Mouse (Mus musculus) right cerebral cortex, postnatal 10 days (tissue): ENCODE data around the gene Ccdc177.

Experiments
- DNase-seq, 2 experiments: peaks; one replicate each; pipeline ENCODE4 v3.0.0; 2021; ENCODE audit warnings: low spot score in 2 of 2

Gene Ccdc177

DNA sequence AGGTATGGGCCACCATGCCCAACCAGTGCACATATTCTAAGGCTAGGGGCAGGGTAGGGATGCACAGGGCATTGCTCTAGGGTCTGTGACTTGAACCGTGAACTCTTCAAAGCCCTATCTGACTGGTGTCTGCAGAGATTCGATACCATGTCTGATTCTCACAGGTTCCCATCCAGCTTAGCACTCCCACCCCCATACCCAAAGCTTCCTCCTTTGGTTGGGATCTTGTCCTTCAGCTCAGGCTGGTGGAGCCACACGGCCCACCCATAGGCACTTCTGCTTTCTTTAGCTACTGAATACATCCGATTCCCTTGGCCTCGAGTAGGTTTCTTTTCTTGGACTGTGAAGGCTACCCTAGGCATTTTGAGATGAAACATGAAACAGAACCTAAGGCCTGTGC is 24.5 kb upstream of the Ccdc177 start:
- peak in 1 of 2 experiments; percentile 40 for DNase-seq

DNA sequence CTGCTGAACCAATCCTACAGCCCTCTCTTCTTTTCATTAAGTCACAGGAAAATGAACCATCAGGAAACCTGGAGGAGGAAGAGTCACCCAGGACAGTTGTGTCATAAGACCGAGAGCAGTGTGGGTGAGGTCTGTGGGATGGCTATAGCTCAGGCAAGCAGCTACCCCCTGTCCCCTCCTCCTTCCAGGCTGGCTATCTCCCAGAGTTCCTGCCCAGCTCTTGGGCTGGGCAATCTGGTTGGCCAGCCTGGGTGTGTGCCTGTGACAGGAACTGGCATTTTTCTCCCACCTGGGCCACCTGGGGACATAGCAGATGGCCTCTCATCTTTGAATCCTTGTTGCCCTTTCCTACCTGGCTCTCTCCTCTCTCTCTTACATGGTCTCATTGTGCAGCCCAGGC is 23.4 kb upstream of the Ccdc177 start:
- DNase-seq: no peak

DNA sequence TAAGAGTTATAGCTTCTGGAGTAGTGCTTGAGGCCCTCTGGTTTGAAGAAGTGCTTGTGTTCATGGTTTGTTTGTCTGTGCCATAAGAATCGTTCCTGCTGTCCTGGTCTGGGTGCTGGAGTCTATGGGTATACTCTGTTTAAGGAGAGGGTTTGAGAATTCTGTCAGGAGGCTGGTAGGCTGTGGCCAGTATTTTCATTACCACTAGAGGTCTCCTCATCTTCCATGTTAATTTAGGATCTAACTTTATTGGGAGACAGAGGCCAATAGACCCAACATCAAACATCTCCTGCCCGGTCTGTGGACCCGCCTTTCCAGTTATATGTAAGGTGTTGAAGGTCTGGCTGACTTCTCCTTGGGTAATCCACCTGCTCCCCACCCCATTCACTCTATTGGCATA is 22.4 kb upstream of the Ccdc177 start:
- no peak for DNase-seq

DNA sequence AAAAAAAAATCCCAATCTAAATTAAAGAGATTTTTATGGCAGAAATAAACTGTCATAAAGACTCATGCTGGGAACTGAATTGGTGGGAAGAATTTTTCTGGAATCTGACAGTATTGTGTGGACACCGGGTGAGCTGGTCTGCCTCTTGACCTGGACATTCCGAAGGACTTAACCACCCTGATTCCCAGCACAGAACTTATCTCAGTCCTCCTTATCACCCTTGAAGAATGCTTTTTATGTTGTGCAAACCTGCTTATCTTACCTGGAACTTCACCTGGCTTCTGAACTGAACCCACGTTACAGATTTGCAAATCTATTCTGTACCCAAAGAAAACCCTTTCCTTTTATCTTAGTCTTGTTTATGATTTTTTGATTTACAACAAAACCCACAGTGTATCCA is 21.7 kb upstream of the Ccdc177 start:
- DNase-seq: no peak

DNA sequence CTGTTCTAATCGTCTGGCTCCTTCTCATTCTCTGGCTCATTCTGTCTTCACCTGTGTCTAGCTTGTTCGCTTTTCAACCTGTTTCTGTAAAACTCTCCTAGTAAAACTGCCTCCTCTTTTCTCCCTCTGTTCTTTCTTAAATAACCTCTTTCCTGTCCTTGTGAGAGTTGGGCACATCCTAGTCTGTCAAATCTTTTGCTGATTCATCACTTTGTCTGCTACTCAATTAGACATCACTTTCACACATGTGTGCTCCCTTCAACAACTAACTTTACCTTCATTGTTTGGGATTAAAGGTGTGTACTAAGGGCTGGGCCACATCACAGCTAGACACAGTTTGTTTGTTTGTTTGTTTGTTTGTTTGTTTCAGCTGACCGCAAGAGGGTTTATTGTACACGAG is 19.3 kb upstream of the Ccdc177 start:
- no peak for DNase-seq

DNA sequence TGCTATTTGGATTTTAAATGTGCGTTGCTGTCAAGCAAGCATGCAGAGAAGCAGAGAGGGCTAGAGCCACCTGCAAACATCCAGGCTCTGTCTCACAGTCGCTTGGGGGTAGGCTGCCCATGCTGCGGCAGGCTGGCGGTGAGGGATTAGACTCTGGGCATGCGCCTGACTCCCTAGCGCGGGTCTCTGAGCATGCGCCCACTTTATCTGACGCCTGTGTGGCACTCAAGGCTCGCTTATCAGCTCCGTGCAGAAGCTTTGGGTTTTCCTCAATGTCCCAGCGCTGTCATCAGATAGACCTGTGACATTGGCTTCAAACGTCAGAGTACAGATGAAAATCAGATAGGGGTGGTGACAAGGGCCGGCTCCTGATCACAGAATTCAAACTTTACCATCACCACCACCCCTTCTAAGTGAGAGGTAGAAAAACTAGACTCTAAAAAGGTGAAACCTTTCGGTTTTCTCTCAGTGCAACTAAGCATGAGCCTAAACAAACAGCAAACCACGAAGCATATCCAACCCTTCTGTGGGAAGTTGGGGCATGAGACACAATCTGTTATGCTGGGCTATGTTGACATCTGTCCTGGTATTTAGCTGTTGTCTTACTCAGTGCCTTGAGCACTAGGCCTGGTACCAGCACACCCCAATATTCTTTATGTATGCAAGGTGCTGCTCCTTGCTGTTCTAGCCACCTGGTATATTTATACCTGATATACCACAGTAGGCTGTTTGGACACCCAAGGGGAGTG is 17.9 kb upstream of the Ccdc177 start:
- no peak for DNase-seq

DNA sequence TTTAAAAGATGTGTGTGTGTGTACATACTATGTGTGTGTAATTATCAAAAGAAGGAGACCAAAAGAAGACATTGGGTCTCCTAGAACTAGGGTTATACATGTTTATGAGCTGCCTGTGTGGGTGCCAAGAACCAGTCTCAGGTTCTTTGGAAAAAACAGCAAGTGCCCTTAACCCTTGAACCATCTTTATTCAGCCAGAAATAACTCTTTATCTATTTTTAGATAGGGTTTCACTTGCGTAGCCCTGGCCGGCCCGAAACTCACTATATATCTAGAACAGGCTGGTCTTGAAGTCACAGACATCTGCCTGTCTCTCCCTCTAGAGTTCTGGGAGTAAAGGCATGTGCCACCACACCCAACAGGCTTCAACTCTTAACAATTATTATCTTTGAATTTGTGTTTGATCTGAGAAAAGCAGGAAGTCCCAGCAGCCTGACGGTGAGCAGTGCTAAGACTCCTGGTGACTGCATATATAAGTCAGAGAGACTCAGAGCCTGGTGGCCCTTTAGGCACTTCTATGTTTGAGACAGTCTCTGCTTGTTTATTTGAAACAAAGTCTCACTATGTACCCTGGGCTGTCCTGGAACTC is 15.7 kb upstream of the Ccdc177 start:
- no peak for DNase-seq

DNA sequence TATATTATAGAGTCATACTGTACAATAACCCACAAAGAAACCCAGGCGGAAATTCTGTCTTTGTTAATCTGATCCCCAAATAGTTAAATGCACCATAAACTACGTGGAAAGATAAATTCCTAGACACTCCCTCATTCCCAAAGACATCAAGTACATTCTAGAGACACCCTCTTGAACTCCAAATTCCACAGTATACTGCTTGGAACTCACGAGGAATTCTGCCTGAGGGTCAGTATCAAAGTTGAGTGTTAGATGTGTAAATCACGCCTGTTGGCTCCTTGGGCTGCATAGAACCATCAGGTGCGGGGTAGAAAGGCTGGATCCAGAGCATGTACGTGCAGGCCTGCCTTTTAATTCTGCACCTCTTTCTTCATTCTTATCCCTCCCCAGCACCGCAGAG is 14.3 kb upstream of the Ccdc177 start:
- no peak for DNase-seq

DNA sequence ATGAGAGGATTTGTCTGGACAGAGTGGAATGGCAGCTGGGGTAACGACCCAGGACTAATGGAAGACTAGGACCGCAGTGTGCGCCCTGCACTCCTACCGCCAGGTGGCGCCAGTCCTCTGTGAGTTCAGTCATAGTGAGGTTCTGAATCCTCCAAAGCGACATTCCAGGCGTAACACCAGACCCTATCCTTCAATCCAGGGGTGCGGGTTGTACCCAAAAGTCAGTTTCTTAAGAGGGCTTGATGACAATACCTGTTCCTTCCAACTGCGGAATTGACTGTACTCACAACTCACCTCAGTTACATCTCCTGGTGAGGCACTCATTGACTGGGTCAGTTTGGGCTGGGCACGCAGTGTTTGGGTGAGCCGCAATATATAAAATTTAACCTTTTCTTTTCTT is 9.2 kb upstream of the Ccdc177 start:
- DNase-seq: peak; percentile 65 to 84

DNA sequence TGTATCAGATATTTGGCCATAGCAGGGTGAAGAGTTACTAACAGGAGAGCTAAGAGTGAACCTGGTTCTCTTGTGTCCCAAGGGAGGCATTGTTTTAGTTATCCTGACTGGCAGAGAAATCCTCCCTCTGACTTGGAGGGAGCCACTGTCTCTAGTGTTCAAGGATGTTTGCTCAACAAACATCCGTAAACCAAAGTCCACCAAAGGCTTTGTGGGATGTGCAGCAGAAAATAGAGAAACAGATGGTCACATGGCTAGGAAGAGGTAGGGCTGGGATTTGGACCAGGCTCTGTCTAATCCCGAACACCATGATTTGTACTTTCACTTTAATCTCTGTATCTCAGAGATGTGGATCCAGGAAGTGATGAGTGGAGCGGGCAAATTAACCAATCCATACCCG is 3.6 kb upstream of the Ccdc177 start:
- DNase-seq: no peak

DNA sequence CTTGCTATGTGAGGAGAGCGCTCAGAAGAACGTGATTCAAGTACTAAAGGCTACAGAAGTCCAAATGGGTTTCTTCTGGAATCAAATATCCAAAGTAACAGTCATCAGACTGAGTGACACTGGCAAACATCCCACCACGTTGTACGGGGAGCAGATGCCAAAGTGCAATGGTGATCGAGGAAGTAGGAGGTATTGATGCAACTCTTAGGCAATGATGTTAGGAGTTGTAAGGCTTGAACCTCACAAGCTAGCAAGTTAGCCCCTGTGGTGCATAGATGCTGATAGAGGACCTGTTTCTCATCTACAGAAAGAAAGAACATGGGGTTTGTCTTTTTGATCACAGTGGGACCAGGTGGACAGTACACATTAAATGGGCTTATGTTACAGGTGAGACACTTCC is 2.5 kb upstream of the Ccdc177 start:
- no peak for DNase-seq

DNA sequence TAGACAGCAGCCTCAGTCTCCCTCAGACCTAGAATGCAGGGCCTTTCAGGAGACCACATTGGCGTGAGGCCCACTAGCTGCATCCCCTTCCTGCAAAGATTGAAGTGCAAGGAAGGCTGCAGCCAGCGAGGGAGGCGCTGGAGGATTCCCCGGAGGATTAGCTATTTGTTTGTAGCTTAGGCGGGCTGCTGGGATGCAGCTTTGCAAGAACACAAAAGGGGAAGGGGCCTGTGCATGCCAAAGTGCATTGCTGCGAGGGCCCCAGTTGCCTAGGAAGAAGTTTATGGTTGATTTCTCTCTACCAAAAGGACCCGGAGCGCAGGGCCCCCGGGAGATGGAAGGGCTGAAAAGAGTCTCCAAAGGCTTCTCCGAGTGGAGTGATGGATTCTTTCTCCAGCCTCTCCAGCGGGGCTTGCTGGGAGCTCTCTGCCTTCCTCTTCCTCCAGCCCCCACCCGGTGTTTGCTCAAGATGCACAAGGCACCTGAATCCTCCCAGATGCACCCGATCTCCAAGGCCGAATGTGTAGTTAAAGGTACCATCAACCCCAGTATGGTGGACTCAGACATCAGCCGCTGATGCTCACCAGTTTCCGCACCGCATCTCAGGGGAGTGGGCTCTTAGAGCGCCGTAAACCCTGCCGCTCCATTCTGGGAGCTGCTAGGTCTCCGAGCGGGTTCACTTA is 633 bp downstream of the Ccdc177 start:
- DNase-seq: peak; percentile 62 to 68

DNA sequence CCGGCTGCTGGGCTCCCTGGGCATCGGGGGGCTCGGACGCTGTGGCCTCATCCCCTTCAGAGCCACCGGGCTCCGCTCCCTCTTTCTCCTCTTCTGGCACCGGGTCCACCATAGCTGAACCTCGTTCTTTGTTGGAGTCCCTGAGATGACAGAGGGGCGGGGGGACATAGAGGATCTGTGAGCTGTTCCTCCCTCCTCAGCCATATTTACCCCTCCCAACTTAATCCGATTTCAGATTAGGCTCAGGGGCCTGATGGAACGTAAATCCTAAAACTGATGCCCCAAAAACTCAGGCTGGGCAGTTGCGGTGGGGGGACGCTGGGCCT is 1.1 kb downstream of the Ccdc177 start:
- DNase-seq: no peak

DNA sequence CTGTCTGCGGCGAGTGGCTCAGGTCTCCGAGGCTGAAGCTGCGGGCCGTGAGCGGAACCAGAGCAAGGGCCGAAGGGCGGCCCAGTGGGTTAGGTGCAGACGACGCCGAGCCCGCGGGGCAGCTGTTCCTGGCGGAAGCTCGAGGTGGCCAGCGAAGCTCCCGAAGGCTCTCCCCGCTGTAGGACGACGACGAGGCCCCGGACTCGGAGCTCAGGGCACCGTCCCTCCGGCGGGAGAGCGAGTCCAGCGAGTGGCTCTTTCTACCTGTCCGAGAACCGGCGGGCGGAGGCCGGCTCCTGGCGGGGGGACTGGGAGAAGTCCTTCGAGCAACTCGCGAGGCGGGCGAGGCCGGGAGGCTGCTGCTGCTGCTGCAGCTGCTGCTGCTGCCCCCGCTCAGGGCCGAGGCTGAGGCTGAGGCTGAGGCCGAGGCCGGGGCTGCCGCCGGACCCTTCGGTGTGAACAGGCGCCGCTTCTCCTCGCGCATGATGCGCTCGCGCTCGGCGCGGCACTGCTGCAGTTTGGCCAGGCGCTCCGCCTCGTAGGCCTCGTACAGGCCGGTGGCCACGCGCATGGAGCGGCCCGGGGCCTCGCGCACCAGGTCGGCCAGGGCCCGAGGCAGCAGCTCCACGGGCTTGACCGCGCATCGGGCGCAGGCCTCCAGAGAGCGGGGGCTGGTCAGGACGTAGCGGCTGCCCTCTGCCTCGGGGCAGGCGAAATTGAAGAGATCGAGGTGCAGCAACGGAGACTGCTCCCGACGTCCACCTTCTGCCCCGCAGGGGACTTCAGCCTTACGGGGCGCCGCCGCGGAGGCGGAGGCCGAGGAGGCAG is 1.7 kb downstream of the Ccdc177 start:
- DNase-seq: peak in 1 of 2 experiments; percentile 32

DNA sequence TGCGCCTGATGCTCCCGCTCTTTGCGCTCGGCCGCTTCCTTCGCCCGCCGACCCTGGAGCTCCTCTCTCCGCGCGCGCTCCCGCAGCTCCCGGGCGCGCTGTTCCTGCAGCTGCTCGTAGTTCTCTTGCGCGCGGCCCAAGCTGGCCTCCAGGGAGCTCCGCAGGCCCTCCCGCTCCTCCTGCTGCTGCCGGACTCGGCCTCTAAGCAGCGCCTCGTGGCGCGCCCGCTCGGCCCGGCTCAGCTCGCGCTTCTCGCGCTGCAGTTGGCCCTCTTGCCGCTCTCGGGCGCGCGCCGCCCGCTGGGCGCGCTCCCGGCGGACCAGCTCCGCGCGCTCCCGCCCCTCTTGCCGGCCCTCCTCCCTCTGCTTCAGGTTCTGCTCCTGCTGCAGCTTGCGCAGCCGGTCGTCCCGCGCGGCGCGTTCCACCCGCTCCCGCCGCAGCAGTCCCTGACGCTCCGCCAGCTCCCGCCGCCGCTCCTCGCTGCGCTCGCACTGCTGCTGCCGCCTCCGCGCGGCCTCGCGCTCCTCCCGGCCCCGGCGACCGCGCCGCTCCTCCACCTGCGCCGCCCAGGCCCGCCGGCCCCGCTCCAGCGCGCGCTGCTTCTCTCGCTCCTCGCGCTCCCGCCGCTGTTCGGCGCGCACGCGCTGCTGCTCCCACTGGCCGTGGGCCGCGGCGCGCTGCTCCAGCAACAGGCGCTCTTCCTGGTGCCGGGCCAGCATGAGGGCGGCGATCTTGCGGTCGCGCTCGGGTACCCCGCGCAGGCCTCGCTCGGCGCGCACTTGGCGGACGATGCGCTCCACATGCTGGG is 2.5 kb downstream of the Ccdc177 start:
- DNase-seq: peak in 1 of 2 experiments; percentile 32

DNA sequence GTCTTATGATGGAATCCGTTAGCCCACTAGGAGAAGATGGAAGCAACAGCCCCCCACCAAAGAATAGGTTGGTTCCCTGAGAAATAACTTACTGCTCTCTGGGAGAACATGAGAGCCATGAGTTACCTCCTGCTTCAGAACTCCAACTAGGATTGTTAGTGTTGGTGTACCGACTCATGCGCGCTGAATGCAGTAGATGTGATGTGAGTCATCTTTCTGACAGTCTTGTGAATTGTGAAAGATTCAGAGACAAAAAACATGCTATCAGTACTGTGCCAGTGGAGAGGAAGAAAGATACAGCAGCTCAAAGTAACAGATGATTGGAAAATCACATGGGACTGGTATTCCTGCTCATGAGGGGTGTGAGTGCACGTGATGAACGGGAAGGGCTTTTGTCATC is 8.9 kb downstream of the Ccdc177 start:
- DNase-seq: no peak

DNA sequence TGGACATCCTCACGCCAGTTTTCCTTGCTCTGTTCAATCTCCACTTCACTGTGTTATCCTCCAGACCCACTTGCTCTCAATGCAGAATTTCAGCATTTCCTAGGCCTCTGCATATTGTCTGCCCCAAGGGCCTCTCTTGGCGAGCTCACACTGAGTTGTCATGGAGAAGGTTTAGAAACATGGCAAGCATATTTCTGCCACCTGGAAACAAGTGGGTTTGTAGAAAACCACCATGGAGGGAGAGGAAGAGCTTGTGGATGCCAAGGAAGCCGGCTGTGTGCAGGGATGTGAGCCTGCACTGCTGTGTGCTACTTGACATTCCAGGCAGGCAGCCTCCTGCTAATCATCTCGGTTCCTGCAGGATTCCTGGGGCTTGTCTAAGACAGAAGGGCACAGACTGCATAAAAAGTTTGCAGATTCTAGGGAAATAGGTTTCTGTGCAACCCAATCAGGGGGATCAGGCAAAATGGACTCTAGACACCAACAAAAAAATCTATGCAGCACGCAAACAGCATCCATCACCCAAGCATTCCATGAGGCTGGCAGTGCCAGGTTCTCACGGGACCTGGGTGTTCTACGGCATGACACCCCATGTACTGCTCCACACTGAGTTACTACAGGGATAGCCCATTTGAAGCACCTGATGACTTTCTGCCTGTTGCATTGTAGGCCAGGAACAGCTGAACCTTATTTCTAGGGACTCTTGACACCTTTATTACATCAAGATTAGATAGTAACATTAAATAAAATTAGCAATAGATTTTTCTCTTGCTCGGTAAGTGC is 14.3 kb downstream of the Ccdc177 start:
- DNase-seq: peak; percentile 71 to 77

DNA sequence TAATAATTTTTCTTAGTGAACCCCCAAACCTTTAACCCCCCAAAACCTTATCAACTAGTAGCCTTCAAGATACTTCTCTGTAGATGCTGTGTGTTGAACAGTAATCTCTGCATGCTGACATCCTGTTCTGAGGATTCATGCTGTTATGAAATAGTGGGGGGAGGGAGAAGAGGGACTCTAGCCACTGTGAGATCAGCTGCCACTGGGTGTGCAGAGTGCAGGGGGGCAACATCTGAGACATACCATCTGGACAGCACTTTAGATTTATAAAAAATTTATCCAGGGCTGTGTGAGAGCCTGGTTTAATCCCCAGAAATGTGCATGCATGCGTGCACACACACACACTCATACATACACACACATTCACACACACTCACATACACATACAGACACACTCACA is 15.9 kb downstream of the Ccdc177 start:
- no peak for DNase-seq

DNA sequence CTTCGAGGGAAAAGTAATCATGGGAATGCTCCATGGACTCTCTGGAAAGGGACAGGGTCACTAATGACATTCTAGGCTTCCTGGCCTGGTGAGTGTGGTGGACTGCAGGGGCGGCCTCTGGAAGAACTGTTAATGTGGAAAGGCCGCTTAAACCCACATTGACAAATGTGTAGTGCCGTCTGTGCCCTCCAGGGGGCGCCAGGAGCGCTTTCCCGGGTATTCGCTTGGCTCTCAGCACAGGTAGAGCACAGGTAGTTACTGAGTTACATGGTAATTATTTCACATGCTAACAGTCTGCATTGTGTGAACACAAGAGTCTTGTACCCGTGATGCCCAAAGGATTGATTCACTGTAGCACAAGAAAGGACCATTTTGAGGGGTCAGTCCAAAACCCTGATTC is 21.0 kb downstream of the Ccdc177 start:
- DNase-seq: no peak

DNA sequence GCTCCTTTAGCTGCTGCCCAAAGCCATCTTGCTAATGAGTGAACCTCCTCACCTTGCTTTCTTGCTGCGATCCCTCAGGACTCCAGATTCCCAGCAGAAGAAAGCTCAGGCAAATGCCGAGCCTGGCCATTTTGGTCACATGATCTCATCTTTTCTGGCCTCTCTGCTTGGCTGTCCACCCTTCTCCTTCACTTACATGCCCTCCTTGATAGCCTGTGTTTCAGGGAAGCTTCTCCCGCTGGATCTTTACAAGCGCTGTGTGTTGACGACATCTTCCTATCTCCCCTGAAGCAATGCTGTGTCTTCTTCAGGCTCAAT is 23.2 kb downstream of the Ccdc177 start:
- no peak for DNase-seq
